Mouse (Mus musculus) ES-E14 (cell line): ENCODE measurements around the gene Prpf40b. TPM values are rescaled to one million over a fixed set of nuclear protein-coding genes. Genes with fewer than 3 reads are reported as not detected.

Source experiments
- DNase-seq: peaks from one replicate; pipeline ENCODE4 v3.0.0-alpha.2; 2013; ENCODE audit warnings: low read depth, low spot score
- H3K27ac ChIP-seq: 2 replicates; pipeline ENCODE4 v1.5.1; 2012; ENCODE audit warnings: low read depth, mild to moderate bottlenecking, low read length, moderate library complexity, mixed read lengths; ENCODE audit not compliant: poor library complexity, insufficient read depth, severe bottlenecking
- H3K36me3 ChIP-seq: 2 replicates; pipeline ENCODE4 v1.6.1; 2012; ENCODE audit warnings: mild to moderate bottlenecking, low read length, moderate library complexity, mixed read lengths; ENCODE audit not compliant: control insufficient read depth, poor library complexity, insufficient read depth, severe bottlenecking
- H3K4me1 ChIP-seq, 2 experiments: fragments of 150-350 bp in 1 of 2; sonication (generic) in 1 of 2; 2 replicates each; pipeline ENCODE4 v1.6.1; 2012; ENCODE audit warnings: low read length in 2 of 2, mild to moderate bottlenecking in 1 of 2, mixed read lengths in 1 of 2; ENCODE audit not compliant: control insufficient read depth in 2 of 2, insufficient read depth in 2 of 2, poor library complexity in 1 of 2
- H3K4me3 ChIP-seq, 2 experiments: fragments of 150-350 bp in 1 of 2; sonication (generic) in 1 of 2; 2 replicates each; pipeline ENCODE4 v1.5.1; 2012; ENCODE audit warnings: low read length in 2 of 2, low read depth in 1 of 2, mild to moderate bottlenecking in 1 of 2, mixed read lengths in 1 of 2; ENCODE audit not compliant: insufficient read depth in 1 of 2, poor library complexity in 1 of 2, severe bottlenecking in 1 of 2
- H3K9ac ChIP-seq: 2 replicates; pipeline ENCODE4 v1.6.1; 2012; ENCODE audit warnings: low read depth, mild to moderate bottlenecking, low read length, mixed read lengths; ENCODE audit not compliant: poor library complexity, insufficient read depth, severe bottlenecking
- H3K9me3 ChIP-seq: fragments of 150-350 bp; sonication (generic); 2 replicates; pipeline ENCODE4 v1.6.1; 2012; ENCODE audit warnings: low read depth, mild to moderate bottlenecking, low read length; ENCODE audit not compliant: control insufficient read depth, insufficient read depth
- CHD2 ChIP-seq: IDR thresholded peaks from 2 replicates; pipeline ENCODE4 v1.6.1; 2014; ENCODE audit warnings: mild to moderate bottlenecking, low read depth, low read length, inconsistent platforms
- HCFC1 ChIP-seq: IDR thresholded peaks from 2 replicates; pipeline ENCODE4 v1.6.1; 2012; ENCODE audit warnings: low read length, inconsistent platforms, borderline replicate concordance; ENCODE audit not compliant: insufficient read depth
- MAFK ChIP-seq: IDR thresholded peaks from 2 replicates; pipeline ENCODE4 v1.6.1; 2014; ENCODE audit warnings: mild to moderate bottlenecking, low read depth, low read length, inconsistent platforms; ENCODE audit not compliant: insufficient read depth
- ZC3H11A ChIP-seq: IDR thresholded peaks from 2 replicates; pipeline ENCODE4 v1.6.1; 2012; ENCODE audit warnings: low read depth, mild to moderate bottlenecking, inconsistent platforms, low read length, borderline replicate concordance
- ZNF384 ChIP-seq: IDR thresholded peaks from 2 replicates; pipeline ENCODE4 v1.6.1; 2012; ENCODE audit warnings: low read depth, low read length, inconsistent platforms
- in situ Hi-C, 2 experiments: fragments of 600-800 bp; cut with MboI; formaldehyde crosslinking; loops; one replicate each; pipeline ENCODE4 v1.15.1; 2025; ENCODE audit warnings: low sequenced_read_pairs in 2 of 2, inconsistent platforms in 1 of 2; ENCODE audit not compliant: unreplicated experiment in 2 of 2
- total RNA-seq: library from RNA; depleted of rRNA; stranded (reverse); fragments of 300-350 nt; gene quantifications from 2 replicates; pipeline ENCODE4 v1.2.3, GENCODE M21; 2012

The Prpf40b gene
- total RNA-seq, 1 experiment, result 42.4 TPM

GRCm38 (mm10) chr15:99296213-99296612 lies 1.3 kb downstream of the Prpf40b start:
- H3K9ac ChIP-seq, result no peak overlapping the region
- H3K4me3 ChIP-seq, result peak overlapping the region; percentile 97 to 98; a peak in 2 of 4 replicates
- no peaks in the 10 kb centered on the region for H3K9me3 ChIP-seq
- no peak overlapping the region; the same call in 1 of the 2 replicates for H3K27ac ChIP-seq
- no peak for DNase-seq
- H3K36me3 ChIP-seq, result no peaks in the 10 kb centered on the region
- peaks cover 0 to 3% of the 10 kb centered on the region in 2 experiments; a peak in 2 of 4 replicates for H3K4me1 ChIP-seq
- TF ChIP-seq HCFC1, result no peak
- no peak for TF ChIP-seq MAFK
- TF ChIP-seq CHD2, result no peak
- TF ChIP-seq ZNF384, result no peak
- no peak for TF ChIP-seq ZC3H11A
- in situ Hi-C loops, result no loop called here

DNA sequence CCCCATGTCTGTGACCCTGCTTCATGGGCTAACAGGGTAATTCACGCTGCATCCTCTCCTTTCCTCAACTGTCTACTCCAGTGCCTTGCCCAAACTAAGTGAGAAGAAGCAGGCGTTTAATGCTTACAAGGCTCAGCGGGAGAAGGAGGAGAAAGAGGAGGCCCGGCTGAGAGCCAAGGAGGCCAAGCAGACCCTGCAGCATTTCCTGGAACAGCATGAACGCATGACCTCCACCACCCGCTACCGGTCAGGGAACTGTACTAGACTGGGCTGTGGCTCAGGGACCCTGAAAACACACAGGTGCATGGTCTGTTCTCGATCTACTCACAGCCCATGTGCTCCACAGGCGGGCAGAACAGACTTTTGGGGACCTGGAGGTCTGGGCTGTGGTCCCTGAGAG lies 12.6 kb downstream of the Prpf40b start:
- no peak for DNase-seq
- H3K27ac ChIP-seq, result no peak overlapping the region
- peaks cover 52% of the 10 kb centered on the region for H3K36me3 ChIP-seq
- no peak overlapping the region for H3K4me3 ChIP-seq
- no peak overlapping the region for H3K9ac ChIP-seq
- in situ Hi-C loops, result no loop called here
- TF ChIP-seq CHD2 (no peak), MAFK (no peak), ZNF384 (no peak), ZC3H11A (no peak), HCFC1 (no peak)
- H3K4me1 ChIP-seq, result no peaks in the 10 kb centered on the region
- H3K9me3 ChIP-seq, result no peaks in the 10 kb centered on the region

- no peaks in the 10 kb centered on the region; a peak in 1 of 4 replicates for H3K4me1 ChIP-seq
- peaks cover 52% of the 10 kb centered on the region for H3K36me3 ChIP-seq
- no peak for DNase-seq
- H3K9ac ChIP-seq, result no peak overlapping the region
- H3K4me3 ChIP-seq, result no peak overlapping the region
- no peaks in the 10 kb centered on the region for H3K9me3 ChIP-seq
- in situ Hi-C loops, result no loop called here
- no peak overlapping the region for H3K27ac ChIP-seq
- TF ChIP-seq MAFK (no peak), CHD2 (no peak), HCFC1 (no peak), ZC3H11A (no peak), ZNF384 (no peak)
These were observed 14.7 kb downstream of the Prpf40b start for GRCm38 (mm10) chr15:99309549-99309948.

- Histone ChIP-seq H3K4me1 (no peaks in the 10 kb centered on the region; a peak in 1 of 4 replicates), H3K4me3 (no peak overlapping the region), H3K36me3 (peaks cover 52% of the 10 kb centered on the region), H3K9me3 (no peaks in the 10 kb centered on the region), H3K9ac (no peak overlapping the region), H3K27ac (no peak overlapping the region)
- no peak for DNase-seq
- TF ChIP-seq CHD2 (no peak), ZNF384 (no peak), ZC3H11A (no peak), HCFC1 (no peak), MAFK (no peak)
- in situ Hi-C loops, result no loop called here
These were observed 15.7 kb downstream of the Prpf40b start for GRCm38 (mm10) chr15:99310617-99311016.

- TF ChIP-seq ZC3H11A, result no peak
- no peak for TF ChIP-seq MAFK
- no peak for TF ChIP-seq HCFC1
- no peak for TF ChIP-seq ZNF384
- TF ChIP-seq CHD2, result no peak
- H3K27ac ChIP-seq, result no peak overlapping the region
- no peaks in the 10 kb centered on the region for H3K9me3 ChIP-seq
- no peak for DNase-seq
- H3K4me1 ChIP-seq, result peaks cover 0 to 2% of the 10 kb centered on the region in 2 experiments; a peak in 2 of 4 replicates
- H3K36me3 ChIP-seq, result peaks cover 44% of the 10 kb centered on the region
- peak overlapping the region; percentile 3; the same call in 1 of the 2 replicates for H3K9ac ChIP-seq
- in situ Hi-C loops, result no loop called here
- H3K4me3 ChIP-seq, result peak overlapping the region; percentile 36 to 41; a peak in 2 of 4 replicates
These were observed 20.0 kb downstream of the Prpf40b start for GRCm38 (mm10) chr15:99314891-99315290.
